Mouse (Mus musculus): ENCODE measurements at regions not wholly inside any gene's neighbourhood (a gene's known extent, or its start where the extent isn't known, plus 50 kb on each side); places are given as distances from the start of the nearest gene placed in this dataset.
A peak's percentile ranks its signal among the peaks of the same experiment; 100 is the strongest.
"Not testable (repeated sequence)": the region's sequence is repeated elsewhere in the genome, so short reads cannot be mapped to it uniquely, and the experiment has no call there.

DNA sequence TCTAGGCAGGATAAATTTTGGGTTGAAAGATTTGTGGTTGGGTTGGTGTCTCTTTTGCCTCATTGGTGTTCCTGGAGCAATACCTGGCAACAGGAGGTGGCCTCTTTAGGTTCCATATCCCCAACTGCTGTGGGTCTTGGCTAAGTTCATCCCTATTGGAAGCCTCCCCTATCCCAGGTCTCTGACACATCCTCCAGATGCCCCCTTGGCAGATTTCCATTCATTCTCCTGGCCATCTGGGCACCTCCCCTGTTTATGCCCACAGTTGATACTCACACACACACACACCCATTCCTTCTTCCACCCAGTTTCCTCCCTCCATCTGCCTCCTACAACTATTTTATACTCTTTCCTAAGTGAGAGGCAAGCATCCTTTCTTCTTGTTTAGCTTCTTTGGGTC, 984.9 kb upstream of the Gm12353 start:
- TF ChIP-seq CTCF (conservative IDR thresholded peaks at IDR 0.05) = no peak
- no peak for DNase-seq (ENCODE audit: low spot score in 2 of 2)
- no peak overlapping the region for H3K27ac ChIP-seq
- H3K4me3 ChIP-seq = no peak overlapping the region

DNA sequence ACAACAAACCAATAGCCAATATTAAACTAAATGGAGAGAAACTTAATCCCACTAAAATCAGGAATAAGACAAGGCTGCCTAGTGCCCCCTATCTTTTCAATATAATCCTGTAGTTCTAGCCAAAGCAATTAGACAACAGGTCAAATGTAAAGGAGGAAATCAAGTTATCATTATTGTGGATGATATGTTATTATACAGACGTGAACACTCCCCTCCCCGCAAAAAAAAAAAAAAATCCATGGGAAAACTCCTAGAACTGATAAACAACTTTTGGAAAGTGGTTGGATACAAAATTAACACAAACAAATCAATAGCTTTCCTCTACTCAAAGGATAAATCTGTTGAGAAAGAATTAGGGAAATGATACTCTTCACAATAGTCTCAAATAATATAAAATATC, 966.2 kb upstream of the Gm12353 start:
- no peak for DNase-seq (ENCODE audit: low spot score in 2 of 2)
- Histone ChIP-seq H3K4me3 (no peak overlapping the region), H3K27ac (no peak overlapping the region)
- no peak for TF ChIP-seq CTCF (conservative IDR thresholded peaks at IDR 0.05)

GRCm38 (mm10) chr4:18649153-18649552, 956.1 kb upstream of the Gm12353 start:
- peak in 1 of 2 experiments; percentile 40 for DNase-seq (ENCODE audit: low spot score in 2 of 2)
- peak; percentile 80 for TF ChIP-seq CTCF (conservative IDR thresholded peaks at IDR 0.05)
- no peak overlapping the region for H3K27ac ChIP-seq
- H3K4me3 ChIP-seq = no peak overlapping the region

GRCm38 (mm10) chr4:18685891-18686544, 919.2 kb upstream of the Gm12353 start:
- no peak for TF ChIP-seq CTCF (conservative IDR thresholded peaks at IDR 0.05)
- H3K4me3 ChIP-seq = no peak overlapping the region

DNA sequence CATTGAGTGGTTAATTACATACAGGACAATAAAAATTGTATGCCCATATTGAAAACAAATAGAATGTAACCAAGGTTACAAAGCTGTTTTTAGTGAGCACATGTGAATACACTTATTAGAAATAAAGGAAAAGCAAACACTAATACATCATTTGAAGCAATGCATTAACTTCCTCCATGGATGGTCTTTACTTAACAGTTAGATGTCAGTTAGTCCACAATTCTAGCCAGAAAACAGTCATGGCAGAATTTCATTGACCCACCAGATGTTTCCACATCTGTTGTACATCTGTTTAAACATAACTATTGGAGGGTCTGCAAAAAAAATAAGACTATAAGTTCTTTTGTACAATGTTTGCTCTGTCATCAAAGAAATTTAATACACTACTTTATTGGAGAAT, 911.2 kb upstream of the Gm12353 start:
- no peak for DNase-seq (ENCODE audit: low spot score in 2 of 2)
- no peak for TF ChIP-seq CTCF (conservative IDR thresholded peaks at IDR 0.05)

More at GRCm38 (mm10) chr4:18685891-18686544, 919.2 kb upstream of the Gm12353 start:
- H3K27ac ChIP-seq = no peak overlapping the region
- no peak for DNase-seq (ENCODE audit: low spot score in 2 of 2)

DNA sequence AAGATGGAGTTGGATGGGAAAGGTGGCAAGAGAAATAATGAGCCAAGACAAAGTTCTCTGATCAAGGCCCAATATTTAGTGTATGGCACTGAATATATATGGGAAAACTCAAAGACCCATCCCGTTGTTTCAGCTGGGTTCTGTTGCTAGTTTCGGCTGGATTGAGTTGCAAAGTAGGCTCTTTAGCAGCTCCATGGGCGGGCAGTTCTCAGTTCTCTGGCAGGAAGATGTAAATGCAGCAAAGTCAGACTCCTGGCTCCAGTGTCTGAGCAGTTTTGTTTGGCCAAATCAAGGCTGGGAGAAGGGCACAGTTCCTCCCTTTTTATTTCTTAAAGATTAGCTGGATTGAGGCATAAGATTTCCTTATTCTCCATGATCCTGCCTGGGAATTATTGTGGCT, 909.0 kb upstream of the Gm12353 start:
- no peak overlapping the region for H3K4me3 ChIP-seq
- no peak overlapping the region for H3K27ac ChIP-seq
- TF ChIP-seq CTCF (conservative IDR thresholded peaks at IDR 0.05) = no peak
- DNase-seq (ENCODE audit: low spot score in 2 of 2) = no peak

More for the DNA sequence above, 911.2 kb upstream of the Gm12353 start:
- no peak overlapping the region for H3K4me3 ChIP-seq
- H3K27ac ChIP-seq = no peak overlapping the region

- no peak overlapping the region for H3K27ac ChIP-seq
- DNase-seq (ENCODE audit: low spot score in 2 of 2) = no peak
- TF ChIP-seq CTCF (conservative IDR thresholded peaks at IDR 0.05) = no peak
- no peak overlapping the region for H3K4me3 ChIP-seq
These were observed 861.0 kb upstream of the Gm12353 start for GRCm38 (mm10) chr4:18744241-18744640.

DNA sequence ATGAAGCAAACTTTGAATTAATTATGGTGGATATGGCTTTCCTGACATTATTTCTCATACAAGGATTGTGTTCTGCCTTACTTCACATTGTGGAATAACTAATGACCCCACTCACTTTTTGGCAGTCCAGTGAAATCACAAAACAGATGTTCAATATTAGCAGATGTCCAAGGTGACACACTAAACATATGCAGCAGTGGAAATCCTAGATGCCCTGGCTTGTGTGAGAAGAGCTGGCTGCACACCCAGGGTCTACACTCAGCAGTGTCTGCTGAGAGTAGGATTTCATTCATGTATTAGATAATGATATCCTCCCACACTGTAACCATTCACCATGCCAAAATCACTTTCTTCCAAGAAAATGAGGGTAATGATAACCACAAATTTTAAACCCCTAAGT, 816.9 kb upstream of the Gm12353 start:
- Histone ChIP-seq H3K27ac (no peak overlapping the region), H3K4me3 (no peak overlapping the region)
- DNase-seq (ENCODE audit: low spot score in 2 of 2) = no peak
- no peak for TF ChIP-seq CTCF (conservative IDR thresholded peaks at IDR 0.05)

DNA sequence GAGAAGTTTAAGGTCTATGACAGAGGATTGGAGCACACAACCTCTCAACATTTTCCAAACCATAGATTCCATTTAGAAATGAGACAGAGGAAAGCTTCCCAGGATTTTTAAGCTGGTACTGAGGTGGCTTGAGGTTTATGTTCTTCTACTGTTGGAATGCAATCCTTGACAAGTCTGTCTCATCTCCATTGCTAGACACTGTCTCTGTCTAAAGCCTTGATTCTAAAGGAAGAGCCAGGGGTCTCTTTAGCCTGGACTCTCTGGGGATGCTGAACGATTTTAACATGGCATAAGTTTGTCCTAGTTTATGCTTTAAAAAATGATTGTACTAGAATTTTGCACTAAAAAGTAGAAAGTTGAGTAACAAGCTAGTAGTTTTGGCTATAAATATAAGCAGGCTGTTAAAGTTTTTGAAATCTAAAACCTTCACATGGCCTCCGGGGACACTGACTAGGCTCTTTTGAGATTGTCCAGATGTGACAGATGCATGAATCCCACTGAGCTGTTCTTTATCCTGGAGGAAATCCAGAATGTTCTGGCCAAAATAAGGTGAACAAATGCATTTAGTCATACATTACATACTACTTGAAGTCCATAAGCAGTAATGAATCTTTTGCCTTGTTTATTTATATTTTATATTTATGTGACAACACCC, 809.4 kb upstream of the Gm12353 start:
- DNase-seq (ENCODE audit: low spot score in 2 of 2) = no peak
- no peak for TF ChIP-seq CTCF (conservative IDR thresholded peaks at IDR 0.05)
- no peak overlapping the region for H3K27ac ChIP-seq
- no peak overlapping the region for H3K4me3 ChIP-seq

- no peak overlapping the region for H3K4me3 ChIP-seq
- H3K27ac ChIP-seq = no peak overlapping the region
- no peak for DNase-seq (ENCODE audit: low spot score in 2 of 2)
- TF ChIP-seq CTCF (conservative IDR thresholded peaks at IDR 0.05) = no peak
These were observed 808.9 kb upstream of the Gm12353 start for GRCm38 (mm10) chr4:18796395-18796740.

- H3K4me3 ChIP-seq; H3K27ac ChIP-seq; DNase-seq (ENCODE audit: low spot score in 2 of 2): not testable (repeated sequence)
These were observed 802.1 kb upstream of the Gm12353 start for GRCm38 (mm10) chr4:18803109-18803508.
